Mouse (Mus musculus) MN1 (cell line): Measurements from ENCODE around the gene Fam169b.

Experiments
- DNase-seq: peaks from one replicate; pipeline ENCODE4 v3.0.0-alpha.2; 2016; ENCODE audit warnings: low spot score

Fam169b gene

DNA sequence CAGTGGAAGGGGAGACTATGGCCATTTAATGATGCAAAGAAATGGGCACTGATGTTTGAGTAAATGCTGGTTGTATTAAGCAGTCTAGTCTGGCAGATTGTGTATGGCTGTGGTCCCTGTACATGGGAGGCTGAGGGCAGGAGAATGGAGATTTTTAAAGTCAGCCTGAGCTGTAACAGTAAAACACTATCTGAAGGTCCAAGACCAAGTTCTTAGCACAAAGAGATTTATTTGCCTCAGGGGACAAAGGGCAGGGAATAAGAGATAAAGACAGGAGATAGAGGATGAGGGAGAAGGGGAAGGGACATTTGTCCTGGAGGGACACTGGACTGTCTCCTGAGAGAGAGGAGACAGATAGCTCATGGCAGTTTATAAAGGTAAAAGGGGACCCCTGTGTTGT, at the start of gene Fam169b:
TSS of gene Fam169b (plus strand) at position 325 of the 400 bp plus-strand sequence.
- no peak for DNase-seq

- no peak for DNase-seq
Observed at GRCm38 (mm10) chr7:68224006-68224405, 49.6 kb upstream of the Fam169b start.

- peak; percentile 24 for DNase-seq
Observed at GRCm38 (mm10) chr7:68225427-68226054, 48.1 kb upstream of the Fam169b start.

GRCm38 (mm10) chr7:68227021-68227420, 46.6 kb upstream of the Fam169b start:
- no peak for DNase-seq

GRCm38 (mm10) chr7:68227621-68228020, 46.0 kb upstream of the Fam169b start:
- DNase-seq: no peak

GRCm38 (mm10) chr7:68228491-68228890, 45.1 kb upstream of the Fam169b start:
- no peak for DNase-seq

GRCm38 (mm10) chr7:68230831-68231230, 42.8 kb upstream of the Fam169b start:
- no peak for DNase-seq

DNA sequence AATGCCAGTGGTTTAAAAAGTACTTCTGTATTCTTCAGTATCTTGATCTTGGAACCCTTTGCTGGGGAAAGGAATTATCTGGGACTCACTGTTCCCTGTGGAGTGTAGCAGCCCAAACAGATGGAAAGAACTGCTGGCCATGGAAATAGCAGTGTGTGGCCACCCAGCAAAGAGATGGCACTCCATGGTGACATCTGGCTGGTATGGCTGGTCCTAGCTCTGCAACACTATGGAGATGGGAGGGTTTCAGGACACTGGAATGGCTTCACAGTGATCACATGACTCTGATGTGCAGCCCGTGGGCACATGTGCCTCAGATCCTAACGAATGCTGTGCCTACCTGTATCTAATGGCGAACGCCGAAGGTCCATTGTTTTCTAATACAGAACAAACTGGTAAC, 41.1 kb upstream of the Fam169b start:
- no peak for DNase-seq

DNA sequence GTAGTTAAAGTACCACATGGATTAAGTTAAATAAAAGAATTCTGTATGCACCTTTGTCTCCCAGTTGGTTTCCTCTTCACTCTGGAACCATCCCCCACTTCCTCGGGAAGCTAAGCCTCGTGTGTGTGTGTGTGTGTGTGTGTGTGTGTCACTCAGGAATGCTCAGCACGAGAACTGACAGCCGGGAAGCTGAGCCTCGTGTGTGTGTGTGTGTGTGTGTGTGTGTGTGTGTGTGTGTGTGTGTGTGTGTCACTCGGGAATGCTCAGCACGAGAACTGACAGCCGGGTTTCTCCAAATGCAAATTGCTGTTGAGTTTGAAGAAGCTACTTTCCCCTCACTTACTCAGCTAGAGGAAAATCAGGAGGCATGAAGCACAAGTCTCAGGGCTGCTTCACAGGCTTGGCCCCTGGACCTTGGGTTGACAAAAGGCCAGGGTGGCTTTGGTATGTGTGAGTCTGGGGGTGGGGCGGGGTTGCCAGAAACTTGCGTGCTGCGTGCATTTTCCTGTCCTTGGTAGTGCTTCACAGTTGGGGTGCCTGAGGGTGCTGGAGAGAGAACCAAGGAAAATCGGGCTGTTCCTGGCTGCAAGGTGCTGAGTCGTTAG, 39.9 kb upstream of the Fam169b start:
- no peak for DNase-seq

GRCm38 (mm10) chr7:68236817-68237216, 36.8 kb upstream of the Fam169b start:
- no peak for DNase-seq

DNA sequence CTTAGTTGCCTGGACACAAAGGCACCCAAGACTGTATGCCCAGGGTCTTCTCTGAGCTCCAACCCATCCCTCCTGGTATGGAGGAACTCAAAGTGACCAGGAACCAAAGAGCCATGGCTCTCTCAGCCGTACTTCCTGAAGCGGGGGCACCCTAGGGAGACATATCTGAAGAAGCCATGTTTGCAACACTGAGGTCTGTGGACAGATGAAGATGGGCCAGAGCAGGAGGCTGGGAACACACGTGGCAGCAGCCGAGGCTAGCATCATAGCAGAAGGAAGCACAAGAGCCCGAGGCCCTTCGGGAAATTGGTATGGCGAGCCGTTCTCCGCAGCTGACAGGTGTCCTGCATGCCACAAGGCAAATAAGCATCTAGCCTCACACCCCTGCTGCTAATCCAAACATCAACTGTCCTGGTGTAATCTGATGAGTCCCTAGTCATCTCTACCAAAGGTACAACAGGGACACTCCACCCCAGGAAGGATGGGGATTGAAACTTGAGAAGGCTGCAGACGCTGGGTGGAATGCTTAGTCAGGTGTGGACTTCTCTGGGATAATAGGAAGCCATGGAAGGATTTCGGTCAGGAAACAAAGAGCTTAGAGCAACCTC, 34.3 kb upstream of the Fam169b start:
- no peak for DNase-seq

- no peak for DNase-seq
Observed at GRCm38 (mm10) chr7:68241205-68241604, 32.4 kb upstream of the Fam169b start.

DNA sequence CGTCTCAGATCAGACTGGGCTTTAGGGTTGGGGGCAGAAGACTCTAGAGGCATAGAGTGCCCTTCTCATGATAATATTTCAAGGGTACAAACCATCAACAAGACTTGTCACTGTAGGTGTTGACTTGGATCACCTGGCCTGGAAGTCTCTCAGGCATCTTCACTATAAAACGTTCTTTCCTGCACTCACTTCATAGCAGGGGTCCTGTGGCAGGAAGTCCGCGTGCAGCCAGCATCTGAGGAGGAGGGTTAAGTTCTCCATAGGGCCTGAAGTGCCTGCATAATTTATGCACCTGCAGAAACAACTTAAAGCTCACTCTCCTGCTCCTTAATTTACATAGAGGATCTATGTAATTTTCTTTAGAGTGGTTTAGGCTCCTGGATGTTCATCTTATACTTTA, 28.0 kb upstream of the Fam169b start:
- DNase-seq: no peak

DNA sequence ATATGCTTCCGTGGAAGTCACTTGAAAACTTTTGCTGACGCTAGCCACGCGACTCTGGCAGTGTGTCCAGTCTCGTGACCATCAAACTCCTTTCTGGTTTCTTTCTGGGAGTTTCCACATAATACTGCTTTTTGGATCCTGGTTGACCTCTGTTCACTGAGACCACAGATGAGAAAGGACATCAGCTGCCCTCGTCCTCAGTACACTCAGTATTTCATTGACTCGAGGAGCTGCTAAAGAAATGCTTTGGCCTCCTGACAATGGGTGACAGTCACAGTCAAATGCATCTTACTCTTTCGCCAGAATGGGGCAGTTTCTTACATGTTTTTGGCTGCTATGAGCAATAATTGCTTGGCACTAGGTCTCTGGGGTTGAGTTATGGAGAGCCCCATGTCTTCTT, 27.4 kb upstream of the Fam169b start:
- no peak for DNase-seq

GRCm38 (mm10) chr7:68250411-68250810, 23.2 kb upstream of the Fam169b start:
- no peak for DNase-seq

GRCm38 (mm10) chr7:68250902-68251301, 22.7 kb upstream of the Fam169b start:
- no peak for DNase-seq

- DNase-seq: no peak
Observed at GRCm38 (mm10) chr7:68257767-68258166, 15.9 kb upstream of the Fam169b start.

DNA sequence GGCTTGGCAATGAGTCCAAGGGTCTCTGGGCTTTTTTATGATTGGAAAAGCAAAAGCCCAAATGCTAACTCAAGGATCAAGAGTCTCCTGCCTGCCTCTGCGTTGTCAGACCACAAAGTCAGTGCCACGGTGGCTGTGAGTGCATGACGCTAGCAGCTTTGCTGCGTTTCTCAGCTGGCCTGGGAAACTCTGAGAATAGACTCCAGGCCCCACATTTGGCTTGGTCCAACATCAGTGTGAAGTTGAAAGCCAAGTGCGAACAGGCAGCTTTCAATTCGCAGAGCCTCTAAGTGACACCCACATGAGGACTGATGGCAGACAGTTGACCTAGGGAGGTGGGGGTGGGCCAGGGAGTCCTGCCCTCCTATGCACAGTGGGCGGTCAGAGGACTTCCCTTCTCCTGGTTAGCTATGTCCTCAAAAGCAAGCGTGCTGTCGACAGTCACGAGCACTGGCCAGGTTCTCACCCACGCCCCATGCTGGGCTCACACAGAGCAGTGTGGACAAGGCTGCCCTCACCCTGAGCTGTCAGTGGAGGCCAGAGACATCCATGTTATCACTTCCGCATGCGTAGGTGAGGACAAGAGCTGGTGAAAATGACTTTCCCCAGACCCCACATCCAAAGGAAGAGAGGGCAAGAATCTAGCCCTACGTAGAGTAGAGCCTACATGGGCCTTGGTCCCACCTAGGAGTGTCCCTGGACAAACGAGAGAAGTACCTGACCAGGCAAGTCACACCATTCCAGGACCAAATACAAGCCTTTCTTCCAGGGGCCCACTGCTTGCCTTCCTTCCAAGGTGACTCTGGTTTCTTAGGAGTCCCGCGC, 15.1 kb upstream of the Fam169b start:
- DNase-seq: no peak

DNA sequence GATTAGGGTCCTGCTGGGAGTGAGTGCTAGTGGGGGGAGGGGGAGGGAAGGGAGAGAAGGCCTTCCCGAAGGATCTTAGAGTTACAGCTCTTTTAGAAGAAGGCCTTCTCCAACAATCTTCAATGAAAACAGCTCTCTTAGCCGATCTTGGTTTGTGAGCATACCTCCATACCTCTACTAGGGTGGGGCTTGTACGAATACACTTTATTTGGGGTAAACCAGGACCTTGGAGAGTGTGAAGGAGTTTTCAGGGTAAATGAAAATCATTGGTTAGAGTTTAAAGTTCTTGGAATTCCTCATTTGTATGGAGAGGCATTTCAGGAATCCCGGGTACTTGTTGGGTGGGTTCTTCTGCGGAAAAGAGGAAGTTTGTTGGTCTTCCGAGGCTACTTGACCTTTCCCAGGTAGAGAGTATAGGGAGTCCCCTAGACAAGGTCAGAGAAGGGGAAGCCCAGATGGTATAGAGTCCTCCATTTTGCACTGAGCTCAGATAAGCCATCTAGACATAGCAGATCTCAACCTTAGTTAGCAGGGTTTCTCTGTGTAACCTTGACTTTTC, 14.0 kb upstream of the Fam169b start:
- peak; percentile 9 for DNase-seq

DNA sequence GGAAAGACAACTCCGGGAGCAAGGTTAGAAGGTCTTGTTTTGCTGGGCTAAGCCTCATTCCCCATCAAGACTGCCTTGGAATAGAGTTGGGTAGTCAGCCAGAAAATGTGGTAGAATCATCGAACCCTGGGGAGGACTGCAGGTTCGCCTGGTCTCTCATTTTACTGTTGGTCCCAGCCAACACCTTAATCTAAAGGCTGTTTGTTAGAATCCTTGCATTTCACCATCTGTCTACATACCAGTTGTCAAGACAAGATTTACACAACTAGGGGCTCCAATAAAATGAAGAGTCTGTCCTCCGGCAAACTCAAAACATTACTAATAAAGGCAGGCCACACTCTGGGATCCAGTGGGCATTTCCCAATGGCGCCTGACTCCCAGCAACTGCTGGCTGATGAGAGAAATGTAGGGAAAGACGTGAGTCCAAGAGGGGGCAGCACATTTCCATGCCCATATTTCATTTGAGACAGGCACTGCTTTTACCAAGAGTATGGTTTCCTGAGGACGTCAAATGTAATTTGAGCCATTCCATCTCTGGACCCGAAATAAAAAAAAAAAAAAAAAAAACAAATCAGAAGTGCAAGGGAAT, 10.9 kb upstream of the Fam169b start:
- peak; percentile 7 for DNase-seq

DNA sequence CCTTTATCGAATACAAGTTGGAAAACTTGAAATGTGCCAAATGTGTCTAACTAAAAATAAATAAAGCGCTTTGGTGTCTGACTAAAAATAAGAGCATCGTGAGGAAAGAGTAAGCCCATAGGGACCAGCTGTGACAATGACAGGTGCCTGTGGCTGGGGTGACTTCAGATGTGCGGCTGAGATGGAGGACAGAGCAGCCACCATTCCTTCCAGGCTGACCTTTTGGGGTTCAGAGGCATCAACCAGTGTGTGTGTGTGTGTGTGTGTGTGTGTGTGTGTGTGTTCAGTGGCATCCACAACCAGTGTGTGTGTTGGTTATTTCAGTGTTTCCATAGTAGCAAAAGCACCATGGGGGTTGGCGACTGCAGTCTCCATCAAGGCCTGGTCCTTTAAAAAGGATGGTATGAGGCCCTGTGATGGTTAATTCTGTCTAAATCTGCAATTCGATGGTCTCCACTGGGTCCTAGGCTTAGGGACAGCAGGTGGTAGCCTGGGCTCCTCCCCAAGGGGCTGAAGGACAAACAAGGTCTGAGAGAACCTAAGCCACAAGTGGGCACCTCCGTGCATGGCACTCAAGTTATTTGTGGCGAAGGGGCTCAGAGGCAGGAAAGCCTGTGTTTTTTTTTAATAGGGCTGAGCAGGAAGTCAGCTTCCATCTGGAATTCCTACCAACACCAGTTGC, 10.2 kb upstream of the Fam169b start:
- DNase-seq: no peak
